Mouse (Mus musculus): Measurements from ENCODE around the gene Gm17019.
"Not testable (repeated sequence)": the region's sequence is repeated elsewhere in the genome, so short reads cannot be mapped to it uniquely, and the experiment has no call there.

DNA sequence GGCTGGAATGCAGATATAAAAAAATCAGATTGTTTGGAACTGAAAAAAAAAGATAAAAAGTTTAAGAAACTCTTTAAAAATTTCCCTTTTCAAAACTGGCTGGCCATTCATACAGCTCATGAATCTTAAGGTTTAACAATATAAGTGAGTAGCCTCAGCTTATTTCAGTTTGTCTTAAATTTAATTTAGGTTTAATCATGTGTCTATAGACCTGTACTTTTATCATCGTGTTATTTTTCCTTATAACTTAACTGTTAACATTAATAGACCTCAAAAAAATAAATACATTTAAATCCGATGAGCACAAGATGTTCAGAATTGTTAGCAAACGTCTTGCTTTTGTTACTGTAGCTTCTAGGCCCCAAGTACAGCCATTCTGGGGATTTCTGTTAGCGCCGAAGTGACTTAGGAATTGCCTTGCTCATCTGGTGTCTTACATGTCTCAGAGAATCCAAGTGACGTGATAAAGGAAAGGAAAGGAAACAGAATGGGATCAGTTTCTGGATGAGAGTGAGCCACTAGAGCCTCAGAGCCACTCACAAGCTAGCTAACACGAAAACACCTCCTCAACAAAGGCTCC, 36.0 kb downstream of the Gm17019 start:
- TF ChIP-seq POLR2A (IDR thresholded peaks at IDR 0.05; ENCODE audit: insufficient read length, low read depth); E2F4 (IDR thresholded peaks at IDR 0.05; ENCODE audit: insufficient read depth); TCF3 (IDR thresholded peaks at IDR 0.05; ENCODE audit: insufficient read length, low read depth); MYOD1 (IDR thresholded peaks at IDR 0.05; ENCODE audit: control insufficient read depth in 1 of 3, insufficient read length in 2 of 3, low read depth in 2 of 3); SRF (IDR thresholded peaks at IDR 0.05; ENCODE audit: control insufficient read depth, insufficient read length, low read depth); MYOG (IDR thresholded peaks at IDR 0.05; ENCODE audit: control insufficient read depth in 1 of 3, insufficient read depth in 1 of 3, insufficient read length in 2 of 3, low read depth in 2 of 3); MAX (IDR thresholded peaks at IDR 0.05; ENCODE audit: low read depth): not testable (repeated sequence)
